Mouse (Mus musculus) kidney, adult 2 months (tissue): ENCODE measurements around the gene Cox8a.

Experiments
- CTCF ChIP-seq: fragments of 200-500 bp; conservative IDR thresholded peaks from 2 replicates; pipeline ENCODE4 v1.5.1; 2011; ENCODE audit warnings: low read depth, mild to moderate bottlenecking, control low read depth, low read length, moderate library complexity, mixed read lengths; ENCODE audit not compliant: insufficient read depth, insufficient read length
- POLR2A ChIP-seq: fragments of 200-500 bp; IDR thresholded peaks from one replicate; pipeline ENCODE4 v1.6.1; 2011; ENCODE audit warnings: low read depth, low read length, control low read depth

DNA sequence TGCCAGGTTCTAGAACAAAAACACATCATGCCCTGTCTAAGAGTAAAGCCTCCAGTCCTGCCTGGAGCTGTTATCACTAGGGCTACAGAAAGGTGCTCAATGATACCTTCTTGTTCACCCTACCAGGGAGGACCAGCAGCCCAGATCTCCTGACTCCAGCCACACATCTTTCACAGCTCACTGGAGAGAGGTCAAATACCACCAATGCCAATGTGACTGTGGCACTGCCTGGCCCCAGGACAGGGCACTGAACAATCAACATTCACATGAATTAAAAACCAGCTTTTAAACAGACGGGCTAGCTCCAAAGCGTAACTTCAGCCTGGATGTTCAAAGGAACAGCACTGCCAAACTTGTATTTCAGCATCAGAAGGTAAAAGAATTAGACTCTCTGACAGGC, 18.6 kb upstream of the Cox8a start:
- no peak for TF ChIP-seq CTCF
- TF ChIP-seq POLR2A, result no peak
